Mouse (Mus musculus): ENCODE results near the gene Hnrnpdl.

DNA sequence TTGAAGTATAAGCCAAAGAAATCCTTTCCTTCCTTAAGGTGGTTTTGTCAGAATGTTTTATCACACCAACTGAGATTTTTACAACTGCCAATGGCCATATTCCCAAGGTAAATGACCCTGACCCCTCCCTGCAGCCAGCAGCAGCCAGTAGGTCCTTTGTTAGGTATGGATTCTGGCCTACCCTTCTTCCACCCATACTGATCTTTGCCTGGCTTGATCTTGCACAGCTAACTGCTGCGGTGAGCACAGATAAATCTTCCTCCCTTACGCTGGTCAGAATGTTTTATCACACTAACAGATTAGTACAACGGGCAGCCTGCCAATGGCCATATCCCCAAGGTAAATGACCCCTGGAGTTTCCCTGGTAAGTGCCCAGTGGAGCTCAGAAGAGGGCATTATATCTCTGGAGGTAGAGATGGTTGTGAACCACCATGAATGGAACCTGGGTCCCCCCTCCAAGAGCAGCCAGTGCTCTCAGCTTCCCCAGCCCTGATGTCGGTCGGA is 16.5 kb upstream of the Hnrnpdl start:
- TF ChIP-seq CEBPB (IDR thresholded peaks at IDR 0.05; ENCODE audit: low read depth) (no peak), CTCF (IDR thresholded peaks at IDR 0.05; ENCODE audit: control insufficient read depth, insufficient read depth, insufficient read length) (no peak)

Measured in C2C12 (cell line).